ENCODE assay signal across 11 mouse cellular contexts in genomic region chr17:25882306-25882705, GRCm38 (mm10). TPM values are rescaled to one million over a fixed set of nuclear protein-coding genes. Genes with fewer than 3 reads are reported as not detected.
DNase-seq lines count a peak whose midpoint lies in the region; ATAC-seq lines count a peak whose summit lies in the region.
"Had no signal": no experiment of that assay in that cellular context is flagged by ENCODE, and none has a peak within 500 bp of the region (broad histone marks: within the 10 kb centered on the region; RNA-seq: fewer than 3 reads in every experiment).

No protein-coding gene starts in this region.

- peaks cover 86% of the 10 kb centered on the region for H3K4me1 ChIP-seq in midbrain, embryonic 10.5 days
- H3K4me1 ChIP-seq in midbrain, embryonic 16.5 days (ENCODE audit: control insufficient read depth, insufficient read depth, low read length): peaks cover 5% of the 10 kb centered on the region; the same call in 1 of the 2 replicates
- H3K4me1 ChIP-seq in liver, embryonic 13.5 days (replicated peaks): peaks cover 57% of the 10 kb centered on the region

- H3K27ac ChIP-seq in midbrain, embryonic 10.5 days (replicated peaks): peak overlapping the region; percentile 90
- no peak overlapping the region for H3K27ac ChIP-seq in midbrain, embryonic 16.5 days (ENCODE audit: low read length)
- peak overlapping the region; percentile 45 for H3K27ac ChIP-seq in liver, embryonic 13.5 days
- H3K27ac ChIP-seq: limb, embryonic 15.5 days had no signal

- H3K9ac ChIP-seq in midbrain, embryonic 16.5 days (ENCODE audit: low read depth, low read length): no peak overlapping the region
- no peak overlapping the region for H3K9ac ChIP-seq in liver, embryonic 13.5 days
- H3K9ac ChIP-seq: limb, embryonic 15.5 days had no signal

- WGBS in midbrain, embryonic 10.5 days: 23% methylated on average over 5 of the region's 5 CpGs
- WGBS in midbrain, embryonic 16.5 days: 38% methylated on average over 5 of the region's 5 CpGs
- WGBS in liver, embryonic 13.5 days (ENCODE audit: insufficient replicate concordance): 27% methylated on average over 5 of the region's 5 CpGs

- H3K4me2 ChIP-seq in midbrain, embryonic 16.5 days (ENCODE audit: low read length): no peak overlapping the region
- H3K4me2 ChIP-seq in liver, embryonic 13.5 days: no peak overlapping the region
- H3K4me2 ChIP-seq: limb, embryonic 15.5 days had no signal

- no peaks in the 10 kb centered on the region for H3K9me3 ChIP-seq in midbrain, embryonic 10.5 days (replicated peaks)
- no peaks in the 10 kb centered on the region for H3K9me3 ChIP-seq in midbrain, embryonic 16.5 days (replicated peaks; ENCODE audit: control insufficient read depth, low read length, poor library complexity, severe bottlenecking)
- H3K9me3 ChIP-seq in liver, embryonic 13.5 days (replicated peaks): no peaks in the 10 kb centered on the region
- H3K9me3 ChIP-seq: limb, embryonic 15.5 days had no signal

- no peak for ATAC-seq in midbrain, embryonic 16.5 days
- peak; percentile 54 for ATAC-seq in liver, embryonic 13.5 days (ENCODE audit: low read depth)

- DNase-seq in heart, adult 11 months: peak; percentile 92
- DNase-seq in heart, adult 18-20 months: no peak
- DNase-seq in midbrain, embryonic 10.5 days (ENCODE audit: low spot score): no peak
- DNase-seq in liver, embryonic 13.5 days: peak; percentile 48
- no peak for DNase-seq in adipocyte (ENCODE audit: low spot score)
- no peak for DNase-seq in urinary bladder, postnatal 4 days (ENCODE audit: low spot score in 2 of 2)
- DNase-seq in natural killer cell, adult 2 months (ENCODE audit: low spot score in 2 of 2): no peak
- DNase-seq: gastrocnemius, postnatal 14 days; right cerebral cortex, postnatal 25 days had no signal

- H3K36me3 ChIP-seq in midbrain, embryonic 10.5 days: peaks cover 55% of the 10 kb centered on the region
- peaks cover 19% of the 10 kb centered on the region for H3K36me3 ChIP-seq in midbrain, embryonic 16.5 days (ENCODE audit: control insufficient read depth, insufficient read depth, low read length)
- H3K36me3 ChIP-seq in liver, embryonic 13.5 days: peaks cover 40% of the 10 kb centered on the region

- peak overlapping the region; percentile 30 for H3K4me3 ChIP-seq in midbrain, embryonic 10.5 days
- H3K4me3 ChIP-seq in midbrain, embryonic 16.5 days (ENCODE audit: low read depth, low read length): no peak overlapping the region
- H3K4me3 ChIP-seq in liver, embryonic 13.5 days (replicated peaks): no peak overlapping the region
- H3K4me3 ChIP-seq: limb, embryonic 15.5 days had no signal

- H3K27me3 ChIP-seq in midbrain, embryonic 10.5 days (ENCODE audit: low read depth, poor library complexity, severe bottlenecking): no peaks in the 10 kb centered on the region
- H3K27me3 ChIP-seq in midbrain, embryonic 16.5 days (ENCODE audit: control insufficient read depth, insufficient read depth, low read depth, low read length): no peaks in the 10 kb centered on the region
- no peaks in the 10 kb centered on the region for H3K27me3 ChIP-seq in liver, embryonic 13.5 days
- H3K27me3 ChIP-seq: limb, embryonic 15.5 days had no signal

RNA-seq across cellular contexts. Expression of gene Wfikkn1, which starts 1.6 kb away (rescaled TPM):
- total RNA-seq in heart, adult 18-20 months (2021): under 1 TPM; 0.21 to 0.50 TPM
- polyA plus RNA-seq in midbrain, embryonic 10.5 days (2016; fragmentation: Nextera tagmentation; extraction: Ambion mirVana): 6.1 and 19.7 TPM in 2 replicates
- 0.45 and 0.52 TPM in 2 replicates for polyA plus RNA-seq in midbrain, embryonic 16.5 days (2015; fragmentation: Nextera tagmentation; extraction: Ambion mirVana)
- polyA plus RNA-seq in liver, embryonic 13.5 days (2015; fragmentation: Nextera tagmentation; extraction: Ambion mirVana): 0.65 and 1.00 TPM in 2 replicates

RNA-seq across cellular contexts. Expression of gene Mettl26, which starts 7.4 kb away (rescaled TPM):
- 10 to 100 TPM; 11.8 to 15.2 TPM for total RNA-seq in heart, adult 18-20 months (2021)
- 74.3 and 80.4 TPM in 2 replicates for polyA plus RNA-seq in midbrain, embryonic 10.5 days (2016; fragmentation: Nextera tagmentation; extraction: Ambion mirVana)
- 62.2 and 63.5 TPM in 2 replicates for polyA plus RNA-seq in midbrain, embryonic 16.5 days (2015; fragmentation: Nextera tagmentation; extraction: Ambion mirVana)
- 43.9 and 46.9 TPM in 2 replicates for polyA plus RNA-seq in liver, embryonic 13.5 days (2015; fragmentation: Nextera tagmentation; extraction: Ambion mirVana)

RNA-seq across cellular contexts. Expression of gene Mcrip2, which starts 13.7 kb away (rescaled TPM):
- total RNA-seq in heart, adult 18-20 months (2021): 100 to 1,000 TPM; 283 to 318 TPM
- polyA plus RNA-seq in midbrain, embryonic 10.5 days (2016; fragmentation: Nextera tagmentation; extraction: Ambion mirVana): 9.9 and 17.1 TPM in 2 replicates
- polyA plus RNA-seq in midbrain, embryonic 16.5 days (2015; fragmentation: Nextera tagmentation; extraction: Ambion mirVana): 18.0 and 25.3 TPM in 2 replicates
- 62.1 and 66.2 TPM in 2 replicates for polyA plus RNA-seq in liver, embryonic 13.5 days (2015; fragmentation: Nextera tagmentation; extraction: Ambion mirVana)

RNA-seq across cellular contexts. Expression of gene Wdr90, which starts 21.0 kb away (rescaled TPM):
- total RNA-seq in heart, adult 18-20 months (2021): 1 to 10 TPM; 1.0 to 2.3 TPM
- polyA plus RNA-seq in midbrain, embryonic 10.5 days (2016; fragmentation: Nextera tagmentation; extraction: Ambion mirVana): 53.4 and 53.9 TPM in 2 replicates
- 18.5 and 21.6 TPM in 2 replicates for polyA plus RNA-seq in midbrain, embryonic 16.5 days (2015; fragmentation: Nextera tagmentation; extraction: Ambion mirVana)
- 10.2 and 12.5 TPM in 2 replicates for polyA plus RNA-seq in liver, embryonic 13.5 days (2015; fragmentation: Nextera tagmentation; extraction: Ambion mirVana)

RNA-seq across cellular contexts. Expression of gene Rab40c, which starts 37.2 kb away (rescaled TPM):
- 10 to 100 TPM; 14.5 to 15.3 TPM for total RNA-seq in heart, adult 18-20 months (2021)
- 29.8 and 33.6 TPM in 2 replicates for polyA plus RNA-seq in midbrain, embryonic 10.5 days (2016; fragmentation: Nextera tagmentation; extraction: Ambion mirVana)
- polyA plus RNA-seq in midbrain, embryonic 16.5 days (2015; fragmentation: Nextera tagmentation; extraction: Ambion mirVana): 50.9 and 52.2 TPM in 2 replicates
- polyA plus RNA-seq in liver, embryonic 13.5 days (2015; fragmentation: Nextera tagmentation; extraction: Ambion mirVana): 6.5 and 7.0 TPM in 2 replicates

Comparison
In these comparisons a context has a peak if more than half of its experiments do, and no peak if none do; other contexts are left out.
1. DNase-seq: peak in heart, adult 11 months (single experiment) and liver, embryonic 13.5 days (single experiment); none in heart, adult 18-20 months (0 of 2), midbrain, embryonic 10.5 days (single experiment), adipocyte (single experiment), urinary bladder, postnatal 4 days (0 of 2) and natural killer cell, adult 2 months (0 of 2).